Mouse (Mus musculus): ENCODE results near the gene Itpkb. TPM values are rescaled to one million over a fixed set of nuclear protein-coding genes. Genes with fewer than 3 reads are reported as not detected.

Itpkb gene
- polyA plus RNA-seq, 1 experiment from 2014 or later = 3.4 TPM

DNA sequence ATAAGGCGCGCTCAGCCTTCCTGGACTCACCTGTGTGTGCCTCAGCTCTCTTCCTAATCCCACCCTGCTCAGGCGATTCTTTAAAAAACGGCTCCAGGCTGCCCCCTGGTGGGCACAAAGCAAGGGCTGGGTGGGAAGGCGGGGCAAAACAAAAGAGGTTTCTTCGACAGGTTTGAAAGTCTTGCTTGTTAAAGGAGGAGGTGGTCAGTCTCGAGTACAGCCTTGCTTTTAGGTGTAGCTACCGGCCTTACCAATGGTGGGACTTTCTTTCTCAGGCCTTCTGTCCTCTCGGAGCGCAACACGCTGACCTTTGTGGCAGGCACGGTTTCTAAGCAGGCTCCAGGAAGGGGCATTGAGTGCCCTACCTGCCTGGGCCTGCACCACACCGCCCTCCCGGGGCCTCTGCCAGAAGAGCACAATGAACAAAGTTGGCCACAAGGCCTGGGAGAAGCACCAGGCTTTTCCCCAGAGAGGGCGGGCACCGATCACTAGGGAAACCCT, 76.9 kb downstream of the Itpkb start:
- ATAC-seq (ENCODE audit: low FRiP score) = peak; percentile 83
- H3K27me3 ChIP-seq = no peaks in the 10 kb centered on the region
- no peaks in the 10 kb centered on the region for H3K36me3 ChIP-seq
- WGBS = 15% methylated on average over 16 of the region's 16 CpGs
- peak overlapping the region; percentile 3; the same call in 1 of the 2 replicates for H3K9ac ChIP-seq
- H3K4me3 ChIP-seq = peak overlapping the region; percentile 14; the same call in 1 of the 2 replicates
- peak overlapping the region; percentile 70 for H3K27ac ChIP-seq
- peak overlapping the region; percentile 44 for H3K4me2 ChIP-seq
- no peaks in the 10 kb centered on the region for H3K9me3 ChIP-seq
- H3K4me1 ChIP-seq (replicated peaks) = peaks cover 19% of the 10 kb centered on the region

DNA sequence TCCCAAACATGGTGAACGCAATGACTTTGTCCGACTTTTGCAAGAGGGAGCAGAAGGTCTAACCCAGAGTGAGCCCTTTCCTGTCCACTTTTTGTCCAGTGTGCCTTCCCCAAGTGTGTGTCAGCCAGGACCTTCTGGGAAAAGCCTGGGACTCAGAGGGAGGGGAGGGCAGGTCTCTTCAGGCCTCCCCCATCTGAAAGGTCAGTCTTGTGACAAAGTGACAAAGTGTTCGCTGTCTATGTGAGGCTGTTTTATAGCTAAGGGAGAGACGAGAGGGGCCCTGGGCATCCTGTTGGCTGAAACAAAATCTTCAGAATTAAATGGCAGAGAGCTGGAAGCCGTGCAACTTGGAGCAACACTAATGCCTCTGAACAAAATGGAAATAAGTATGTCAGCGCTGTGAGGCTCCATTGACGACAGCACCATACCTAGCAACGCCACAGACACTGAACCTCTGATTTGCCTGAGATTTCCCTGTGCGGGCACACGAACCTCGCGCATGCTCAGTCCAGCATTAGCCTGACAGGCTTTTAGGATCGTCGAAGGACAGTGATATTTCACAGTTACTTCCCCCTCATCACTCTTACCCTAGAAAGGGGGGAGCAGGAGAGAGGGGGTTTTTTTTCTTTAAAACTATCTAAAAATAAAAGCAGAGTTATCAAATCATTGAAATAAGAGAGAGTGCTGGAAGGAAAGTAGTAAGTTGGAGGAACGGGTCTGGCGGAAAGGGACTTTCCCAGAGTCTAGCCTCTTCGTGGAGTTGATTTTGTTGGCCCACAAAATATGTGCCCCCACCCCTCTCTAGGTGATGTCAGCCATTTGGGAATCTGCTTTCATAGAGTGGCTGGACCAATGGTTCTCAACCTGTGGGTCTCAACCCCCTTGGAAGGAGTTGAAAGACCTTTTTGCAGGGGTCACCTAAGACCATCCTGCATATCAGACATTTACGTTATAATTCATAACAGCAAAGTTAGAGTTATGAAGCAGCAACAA, 77.7 kb downstream of the Itpkb start:
- Histone ChIP-seq H3K4me3 (no peak overlapping the region), H3K27ac (peak overlapping the region; percentile 70), H3K4me2 (no peak overlapping the region; the same call in 1 of the 2 replicates), H3K9me3 (no peaks in the 10 kb centered on the region), H3K9ac (no peak overlapping the region), H3K4me1 (replicated peaks) (peaks cover 19% of the 10 kb centered on the region), H3K36me3 (no peaks in the 10 kb centered on the region), H3K27me3 (no peaks in the 10 kb centered on the region)
- ATAC-seq (ENCODE audit: low FRiP score) = peak; percentile 22
- WGBS = 76% methylated on average over 18 of the region's 18 CpGs

DNA sequence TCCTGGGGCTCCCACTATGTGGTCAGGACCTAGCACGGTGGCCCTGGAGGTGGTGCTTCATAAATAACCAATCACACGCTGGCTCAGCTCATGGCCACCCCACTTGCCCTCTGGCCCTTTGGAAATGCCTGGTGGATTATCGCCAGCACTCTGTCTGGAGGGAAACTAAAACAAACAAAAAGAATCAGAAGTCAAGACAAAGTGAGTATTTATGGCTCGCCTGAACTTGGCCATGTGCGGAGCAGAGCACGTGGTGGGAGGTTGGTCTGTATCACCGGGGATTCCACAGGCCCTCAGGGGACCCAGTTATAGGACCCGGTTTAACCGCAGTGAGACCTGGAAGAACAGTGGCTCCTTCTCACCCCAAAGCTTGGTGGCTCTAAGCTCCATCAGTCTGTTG, 78.5 kb downstream of the Itpkb start:
- Histone ChIP-seq H3K36me3 (no peaks in the 10 kb centered on the region), H3K27me3 (no peaks in the 10 kb centered on the region), H3K9ac (no peak overlapping the region), H3K4me1 (replicated peaks) (peaks cover 19% of the 10 kb centered on the region), H3K4me3 (no peak overlapping the region), H3K9me3 (no peaks in the 10 kb centered on the region), H3K4me2 (no peak overlapping the region), H3K27ac (no peak overlapping the region)
- no peak for ATAC-seq (ENCODE audit: low FRiP score)
- 73% methylated on average over 9 of the region's 9 CpGs for WGBS

DNA sequence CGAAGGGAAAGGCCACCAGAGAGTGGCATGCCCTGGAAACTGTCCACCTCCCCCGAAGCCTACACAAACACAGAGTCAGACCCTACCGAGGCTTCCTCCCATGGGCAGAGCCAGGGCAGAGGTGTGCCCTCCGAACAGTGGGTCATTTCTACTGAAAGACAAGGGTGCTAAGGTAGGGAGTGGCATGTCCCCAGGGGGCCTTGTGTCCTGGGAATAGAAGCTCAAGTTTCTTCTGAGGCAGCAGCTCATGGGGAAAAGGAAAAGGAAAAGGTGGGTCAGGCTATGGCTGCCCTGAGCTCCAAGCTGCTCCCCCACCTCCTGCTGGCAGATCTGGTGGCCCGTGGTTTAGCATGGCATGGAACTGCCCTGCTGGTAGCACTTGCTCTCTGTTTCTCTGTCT, 79.5 kb downstream of the Itpkb start:
- 73% methylated on average over 5 of the region's 5 CpGs for WGBS
- H3K4me2 ChIP-seq = no peak overlapping the region
- no peaks in the 10 kb centered on the region for H3K27me3 ChIP-seq
- no peak overlapping the region for H3K9ac ChIP-seq
- no peak overlapping the region for H3K4me3 ChIP-seq
- H3K27ac ChIP-seq = no peak overlapping the region
- no peak for ATAC-seq (ENCODE audit: low FRiP score)
- H3K36me3 ChIP-seq = no peaks in the 10 kb centered on the region
- H3K9me3 ChIP-seq = no peaks in the 10 kb centered on the region
- H3K4me1 ChIP-seq (replicated peaks) = peaks cover 16% of the 10 kb centered on the region

DNA sequence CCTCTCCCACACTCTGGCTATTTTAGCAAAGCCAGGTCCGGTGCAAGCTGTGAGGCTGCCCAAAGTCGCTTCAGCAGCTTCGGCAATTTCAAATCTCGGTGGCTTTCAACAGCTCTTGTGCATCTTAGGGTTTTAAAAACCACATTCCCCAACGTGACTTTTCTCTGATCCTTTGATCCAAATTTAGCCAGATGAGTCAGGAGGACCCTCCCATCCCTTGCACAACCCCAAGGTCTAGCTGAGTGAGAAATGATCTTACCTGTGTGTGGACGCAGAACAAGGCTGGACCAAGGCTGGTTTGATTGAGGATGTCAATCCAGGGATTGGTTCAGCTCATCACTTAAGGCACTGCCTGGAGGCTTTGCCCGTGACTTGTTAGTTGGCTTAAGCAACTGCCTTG, 80.0 kb downstream of the Itpkb start:
- Histone ChIP-seq H3K27me3 (no peaks in the 10 kb centered on the region), H3K36me3 (no peaks in the 10 kb centered on the region), H3K9me3 (no peaks in the 10 kb centered on the region), H3K27ac (no peak overlapping the region), H3K4me2 (no peak overlapping the region), H3K4me1 (replicated peaks) (peaks cover 16% of the 10 kb centered on the region), H3K9ac (no peak overlapping the region), H3K4me3 (no peak overlapping the region)
- ATAC-seq (ENCODE audit: low FRiP score) = no peak
- WGBS = 80% methylated on average over 7 of the region's 7 CpGs

DNA sequence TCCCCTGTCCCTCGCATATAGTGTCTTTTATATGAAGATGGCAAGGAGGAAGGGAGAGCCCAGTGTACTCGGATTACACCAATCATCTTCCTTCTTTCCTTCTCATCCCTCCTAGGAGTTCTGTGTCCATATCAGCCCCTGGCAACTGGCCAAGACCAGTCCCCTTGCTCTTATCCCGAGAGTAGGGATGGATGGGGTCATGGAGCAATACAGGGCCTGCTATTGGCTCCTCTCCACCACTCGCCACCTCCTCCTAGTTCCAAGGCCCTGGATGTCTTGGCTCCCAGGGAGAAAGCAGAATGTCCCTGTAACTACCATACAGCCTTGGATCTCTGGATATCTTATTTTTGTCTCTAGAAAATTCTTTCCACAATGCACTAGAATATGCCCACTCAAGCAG, 84.8 kb downstream of the Itpkb start:
- Histone ChIP-seq H3K27ac (no peak overlapping the region), H3K4me2 (no peak overlapping the region), H3K27me3 (no peaks in the 10 kb centered on the region), H3K9ac (no peak overlapping the region), H3K36me3 (no peaks in the 10 kb centered on the region), H3K9me3 (no peaks in the 10 kb centered on the region), H3K4me3 (no peak overlapping the region), H3K4me1 (replicated peaks) (peaks cover 2% of the 10 kb centered on the region; the same call in 1 of the 2 replicates)
- WGBS = 65% methylated on average over 4 of the region's 4 CpGs
- ATAC-seq (ENCODE audit: low FRiP score) = no peak

DNA sequence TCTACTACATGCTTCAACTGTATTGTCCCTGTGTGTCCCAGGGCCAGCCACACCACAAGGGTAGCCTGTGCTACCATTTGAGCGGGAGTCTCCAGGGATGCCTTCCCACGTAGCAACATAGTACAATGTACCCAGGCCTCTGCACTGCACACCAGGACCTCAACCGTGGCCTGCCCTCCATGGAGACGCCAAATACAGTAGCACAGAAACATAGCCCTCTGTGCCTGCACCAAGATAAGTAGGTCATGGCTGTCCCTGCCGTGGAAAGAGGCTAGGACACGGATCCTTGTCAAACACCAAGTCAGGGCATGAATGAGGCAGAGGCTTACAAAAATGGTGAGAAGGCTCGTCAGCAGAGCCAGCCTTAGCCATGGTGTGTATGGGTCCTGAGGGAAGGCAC, 85.6 kb downstream of the Itpkb start:
- Histone ChIP-seq H3K9ac (no peak overlapping the region), H3K9me3 (no peaks in the 10 kb centered on the region), H3K4me2 (no peak overlapping the region), H3K4me1 (replicated peaks) (peaks cover 9% of the 10 kb centered on the region), H3K27me3 (no peaks in the 10 kb centered on the region), H3K4me3 (no peak overlapping the region), H3K27ac (no peak overlapping the region), H3K36me3 (no peaks in the 10 kb centered on the region)
- 90% methylated on average over 7 of the region's 7 CpGs for WGBS
- no peak for ATAC-seq (ENCODE audit: low FRiP score)

DNA sequence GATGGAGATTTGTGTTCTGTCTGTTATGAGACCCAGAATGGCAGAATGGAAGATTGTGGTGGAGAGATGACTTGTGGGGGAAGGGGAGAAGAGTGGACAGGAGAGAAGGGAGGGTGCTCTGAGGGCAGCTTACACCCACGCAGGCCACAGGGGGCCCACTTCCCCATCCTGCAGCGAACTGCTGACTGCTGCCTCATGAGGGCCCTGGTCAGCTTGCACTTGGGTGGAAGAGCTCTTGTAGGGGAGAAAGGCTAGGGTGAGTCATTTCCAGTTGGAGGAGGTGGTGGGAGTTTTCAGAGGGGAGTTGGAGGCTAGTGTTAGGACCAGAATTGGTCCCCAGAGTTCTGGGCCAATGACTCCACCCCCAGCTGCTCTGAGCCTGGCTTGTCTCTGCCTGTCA, 86.8 kb downstream of the Itpkb start:
- no peak overlapping the region for H3K27ac ChIP-seq
- H3K4me2 ChIP-seq = no peak overlapping the region
- H3K9ac ChIP-seq = no peak overlapping the region
- no peaks in the 10 kb centered on the region for H3K9me3 ChIP-seq
- WGBS = 62% methylated on average over 2 of the region's 2 CpGs
- no peak overlapping the region for H3K4me3 ChIP-seq
- peaks cover 20% of the 10 kb centered on the region for H3K4me1 ChIP-seq (replicated peaks)
- no peak for ATAC-seq (ENCODE audit: low FRiP score)
- no peaks in the 10 kb centered on the region for H3K27me3 ChIP-seq
- no peaks in the 10 kb centered on the region for H3K36me3 ChIP-seq

DNA sequence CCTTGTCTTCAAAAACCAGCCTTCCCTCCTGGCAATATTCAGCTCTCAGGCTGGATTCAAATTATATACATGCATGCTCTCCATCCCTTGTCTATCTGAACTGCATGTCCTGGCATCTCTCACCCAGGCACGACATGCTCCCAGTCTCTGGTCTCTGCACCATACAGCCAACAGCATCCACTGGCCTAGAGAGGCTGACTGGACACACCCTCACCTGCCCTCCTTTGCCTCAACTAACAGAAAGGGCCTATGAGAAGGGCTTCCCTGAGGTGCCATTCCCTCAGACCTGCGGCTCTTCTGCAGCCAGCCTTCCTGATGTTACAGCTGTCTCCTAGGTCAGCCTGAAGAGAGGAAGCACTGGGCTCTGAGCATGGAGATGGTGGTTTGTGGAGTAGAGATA, 88.8 kb downstream of the Itpkb start:
- Histone ChIP-seq H3K4me3 (no peak overlapping the region), H3K4me1 (replicated peaks) (peaks cover 22% of the 10 kb centered on the region)

DNA sequence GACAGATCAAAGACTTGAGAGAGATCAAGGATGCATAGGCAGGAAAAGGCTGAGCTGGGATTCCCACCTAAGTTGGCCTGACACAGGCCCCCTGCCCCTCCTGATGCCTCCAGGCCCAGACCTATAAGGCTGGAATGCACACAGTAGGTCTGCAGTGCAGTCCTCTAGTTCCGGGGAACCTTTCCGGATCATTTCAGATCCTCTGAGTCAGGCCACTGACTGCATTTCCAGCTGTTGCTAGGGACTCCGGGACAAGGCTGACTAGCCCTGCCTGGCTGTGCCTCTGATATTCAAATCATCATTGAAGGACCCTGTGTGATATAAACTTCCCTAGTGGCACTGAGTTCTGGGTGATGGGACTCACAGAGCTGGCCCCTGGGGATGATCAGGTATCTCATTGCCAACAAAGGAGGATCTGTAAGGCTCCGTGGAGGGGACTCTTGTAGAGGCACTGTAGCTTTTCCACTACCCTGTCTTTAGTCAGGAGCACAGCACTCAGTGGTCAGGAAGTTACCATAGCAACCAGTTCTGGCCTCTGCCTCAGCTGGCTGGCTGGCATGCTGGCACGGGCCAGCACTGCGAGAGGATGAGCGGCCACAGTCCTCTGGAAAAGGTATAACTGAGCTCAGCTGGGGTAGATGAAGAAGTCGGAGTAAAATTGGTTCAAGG, 90.3 kb downstream of the Itpkb start:
- no peaks in the 10 kb centered on the region for H3K27me3 ChIP-seq
- H3K4me3 ChIP-seq = no peak overlapping the region
- peaks cover 22% of the 10 kb centered on the region for H3K4me1 ChIP-seq (replicated peaks)
- peak overlapping the region; percentile 31; the same call in 1 of the 2 replicates for H3K4me2 ChIP-seq
- H3K9ac ChIP-seq = 0 out of 2 replicates have a peak overlapping the region, but pooled peaks have one; percentile 20
- no peaks in the 10 kb centered on the region for H3K9me3 ChIP-seq
- peak; percentile 77 for ATAC-seq (ENCODE audit: low FRiP score)
- WGBS = 22% methylated on average over 8 of the region's 8 CpGs
- H3K27ac ChIP-seq = peak overlapping the region; percentile 67
- no peaks in the 10 kb centered on the region for H3K36me3 ChIP-seq

More for the DNA sequence above, 88.8 kb downstream of the Itpkb start:
- no peak for ATAC-seq (ENCODE audit: low FRiP score)
- H3K27ac ChIP-seq = no peak overlapping the region
- H3K27me3 ChIP-seq = no peaks in the 10 kb centered on the region
- no peak overlapping the region for H3K9ac ChIP-seq
- H3K9me3 ChIP-seq = no peaks in the 10 kb centered on the region
- H3K4me2 ChIP-seq = no peak overlapping the region
- H3K36me3 ChIP-seq = no peaks in the 10 kb centered on the region
- WGBS = 93% methylated on average over 2 of the region's 2 CpGs

DNA sequence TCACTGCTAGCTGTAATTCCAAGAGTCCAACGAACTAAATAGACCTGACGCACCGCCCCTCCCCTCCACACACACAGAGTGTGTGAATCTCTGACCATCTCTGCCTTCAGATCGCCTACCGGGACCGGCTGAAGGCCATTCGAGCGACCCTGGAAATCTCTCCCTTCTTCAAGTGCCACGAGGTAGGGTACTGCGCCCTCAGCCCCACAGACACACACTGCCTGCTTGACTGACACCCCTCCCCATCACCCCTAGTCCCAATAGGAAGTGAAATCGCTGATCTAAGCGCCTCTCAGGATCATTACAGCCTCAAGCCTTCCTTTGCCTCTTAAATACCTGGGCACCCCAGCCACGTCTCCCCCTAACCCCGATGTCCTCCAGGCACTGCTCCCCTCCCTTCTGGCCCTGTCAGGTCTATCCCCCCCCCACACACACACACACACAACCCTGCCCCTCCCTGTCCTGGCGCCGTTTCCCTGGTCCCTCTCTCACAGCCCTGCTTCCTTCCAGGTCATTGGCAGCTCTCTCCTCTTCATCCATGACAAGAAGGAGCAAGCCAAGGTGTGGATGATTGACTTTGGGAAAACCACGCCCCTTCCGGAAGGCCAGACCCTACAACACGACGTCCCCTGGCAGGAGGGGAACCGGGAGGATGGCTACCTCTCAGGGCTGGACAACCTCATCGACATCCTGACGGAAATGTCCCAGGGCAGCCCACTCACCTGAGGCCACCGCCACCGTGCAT, 91.1 kb downstream of the Itpkb start:
- H3K9ac ChIP-seq = 0 out of 2 replicates have a peak overlapping the region, but pooled peaks have one; percentile 20
- ATAC-seq (ENCODE audit: low FRiP score) = peak; percentile 26
- H3K4me3 ChIP-seq = no peak overlapping the region
- H3K9me3 ChIP-seq = no peaks in the 10 kb centered on the region
- no peaks in the 10 kb centered on the region for H3K36me3 ChIP-seq
- H3K27me3 ChIP-seq = no peaks in the 10 kb centered on the region
- peaks cover 22% of the 10 kb centered on the region for H3K4me1 ChIP-seq (replicated peaks)
- peak overlapping the region; percentile 31; the same call in 1 of the 2 replicates for H3K4me2 ChIP-seq
- peak overlapping the region; percentile 67 for H3K27ac ChIP-seq
- WGBS = 54% methylated on average over 25 of the region's 25 CpGs
